Mouse (Mus musculus): ENCODE measurements around the gene Ddn.
"Not testable (repeated sequence)": the region's sequence is repeated elsewhere in the genome, so short reads cannot be mapped to it uniquely, and the experiment has no call there.

Gene Ddn

GRCm38 (mm10) chr15:98831684-98832035 lies 22.4 kb upstream of the Ddn start:
- no peak for DNase-seq (ENCODE audit: low spot score in 2 of 2)

DNA sequence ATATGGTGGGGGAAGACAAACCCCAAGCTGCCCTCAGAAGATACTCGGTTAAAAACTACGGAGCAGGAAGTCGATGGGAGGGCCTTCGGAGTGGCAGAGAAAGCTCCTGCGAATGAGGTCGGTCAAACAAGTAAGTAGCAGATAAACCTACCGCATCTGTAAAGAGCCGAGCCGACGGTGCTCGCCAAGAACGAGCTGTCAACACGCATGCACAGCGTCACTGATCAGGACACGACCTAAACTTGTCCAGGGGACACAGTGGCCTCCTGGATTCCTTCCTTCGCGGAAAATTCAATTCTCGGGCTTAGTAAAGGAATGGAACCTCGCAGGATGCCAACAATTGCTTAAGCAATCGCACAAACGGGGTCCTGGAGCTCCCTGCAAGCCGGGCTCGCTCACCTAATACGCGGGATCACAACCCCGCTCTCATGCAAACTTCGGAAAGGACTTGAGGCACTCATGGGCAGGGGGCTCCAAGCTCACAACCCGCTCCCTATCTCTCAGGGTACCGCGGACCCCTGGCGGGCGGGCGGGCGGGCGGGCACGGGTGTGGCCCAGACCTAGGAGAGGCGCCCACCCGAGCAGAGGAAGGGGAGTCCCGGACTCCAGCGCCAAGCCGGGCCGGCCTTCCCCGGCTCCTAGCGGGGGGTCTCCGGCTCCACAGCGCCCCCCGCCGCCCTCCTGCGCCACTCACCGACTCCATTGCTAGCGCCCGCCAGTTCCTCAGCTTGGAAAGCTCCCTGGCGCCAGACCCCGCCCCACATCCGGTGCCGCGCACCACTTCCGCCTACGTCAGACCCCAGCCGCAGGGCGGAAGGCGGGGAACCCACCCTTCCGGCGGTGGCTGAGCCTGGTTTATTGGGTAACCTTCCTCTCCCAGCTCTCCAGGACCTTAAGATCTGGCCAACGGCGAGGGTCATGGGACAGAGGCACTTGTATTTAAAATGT lies 21.7 kb upstream of the Ddn start, which contains the start of gene Prkag1:
Gene Prkag1 (minus strand): TSS at position 786 of the 948 bp plus-strand sequence.
- peak; percentile 93 to 95 for DNase-seq (ENCODE audit: low spot score in 2 of 2)

- no peak for DNase-seq (ENCODE audit: low spot score in 2 of 2)
Measured at GRCm38 (mm10) chr15:98827611-98828011, 18.3 kb upstream of the Ddn start.

DNA sequence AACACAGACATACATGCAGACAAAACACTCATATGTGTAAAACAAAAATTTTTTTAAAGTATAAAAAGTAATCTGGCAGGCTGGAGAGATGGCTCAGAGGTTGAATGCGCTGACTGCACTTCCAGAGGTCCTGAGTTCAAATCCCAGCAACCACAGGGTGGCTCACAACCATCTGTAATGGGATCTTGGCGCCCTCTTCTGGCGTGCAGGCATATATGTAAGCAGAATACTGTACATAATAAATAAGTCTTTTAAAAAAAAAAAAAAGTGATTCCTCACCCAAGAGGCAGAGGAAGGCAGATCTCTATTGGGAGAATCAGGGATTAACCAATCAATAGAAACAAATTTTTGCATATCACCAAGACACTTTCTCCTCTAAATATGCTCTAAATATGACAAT lies 14.1 kb upstream of the Ddn start:
- no peak for DNase-seq (ENCODE audit: low spot score in 2 of 2)

DNA sequence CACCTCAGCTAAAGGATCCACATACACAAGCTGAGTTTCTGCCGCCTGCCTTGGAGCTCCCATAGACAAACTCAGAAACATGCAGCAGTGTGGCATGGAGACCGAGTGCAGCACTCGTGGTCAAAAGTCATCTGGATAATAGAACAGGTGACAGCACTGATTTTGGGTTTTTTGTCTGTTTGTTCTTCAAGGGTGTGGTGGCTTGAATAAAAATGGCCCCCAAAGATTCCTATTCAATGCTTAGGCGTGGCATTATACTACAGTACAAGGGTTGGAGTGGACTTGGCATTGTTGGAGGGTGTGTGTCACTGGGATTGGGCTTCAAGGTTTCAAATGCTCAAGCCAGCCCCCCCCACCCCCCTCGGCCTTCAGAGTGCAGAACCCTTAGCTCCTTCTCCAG lies 12.9 kb upstream of the Ddn start:
- no peak for DNase-seq (ENCODE audit: low spot score in 2 of 2)

GRCm38 (mm10) chr15:98821403-98821802 lies 12.1 kb upstream of the Ddn start:
- DNase-seq (ENCODE audit: low spot score in 2 of 2), result peak in 1 of 2 experiments; percentile 37

- DNase-seq (ENCODE audit: low spot score in 2 of 2), result no peak
Measured at GRCm38 (mm10) chr15:98820937-98821336, 11.6 kb upstream of the Ddn start.

- DNase-seq (ENCODE audit: low spot score in 2 of 2), result no peak
Measured at GRCm38 (mm10) chr15:98818171-98818570, 8.9 kb upstream of the Ddn start.

GRCm38 (mm10) chr15:98812741-98813424 lies 3.6 kb upstream of the Ddn start:
- peak; percentile 83 to 88 for DNase-seq (ENCODE audit: low spot score in 2 of 2)

GRCm38 (mm10) chr15:98810212-98810611 lies 922 bp upstream of the Ddn start:
- not testable (repeated sequence) for DNase-seq (ENCODE audit: low spot score in 2 of 2)

- DNase-seq (ENCODE audit: low spot score in 2 of 2), result peak; percentile 89 to 91
Measured at GRCm38 (mm10) chr15:98808651-98809134, 597 bp downstream of the Ddn start.

DNA sequence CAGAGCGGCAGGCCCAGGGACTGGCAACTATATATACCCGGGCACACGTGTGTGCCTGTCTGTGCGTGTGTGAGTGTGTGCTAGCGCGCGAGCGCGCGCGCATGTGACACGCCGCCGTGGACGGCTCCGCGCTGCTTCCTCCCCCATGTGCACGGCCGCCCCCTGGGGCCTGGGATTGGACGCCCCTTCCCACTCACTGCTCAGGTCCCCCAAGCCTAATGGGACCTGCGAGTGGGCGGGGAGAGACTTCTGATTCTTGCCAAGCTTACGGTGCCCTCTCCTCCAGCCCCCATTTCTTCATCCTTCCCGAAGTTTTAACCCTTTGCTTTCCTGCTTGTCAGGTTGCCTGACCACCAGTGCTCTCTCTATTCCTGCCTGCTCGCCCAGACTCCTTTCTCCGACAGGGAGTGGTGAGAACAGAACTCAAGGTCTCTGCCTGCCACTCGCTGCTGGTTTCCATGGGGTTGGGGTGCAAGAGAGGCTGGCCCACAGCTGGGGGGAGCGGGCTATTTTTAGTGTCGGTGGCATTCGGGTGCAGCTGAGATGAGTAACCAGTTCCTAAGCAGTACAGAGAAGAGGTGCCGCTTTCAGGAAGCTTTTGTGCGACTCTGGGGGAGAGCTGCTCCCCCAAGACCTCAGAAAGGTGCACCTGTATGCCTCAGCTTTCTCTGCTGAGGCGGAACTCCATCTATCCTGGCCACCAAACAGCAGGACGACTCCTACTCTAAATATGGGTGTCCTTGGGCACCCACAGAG lies 1.2 kb downstream of the Ddn start:
- DNase-seq (ENCODE audit: low spot score in 2 of 2), result peak; percentile 84 to 88

- DNase-seq (ENCODE audit: low spot score in 2 of 2), result peak in 1 of 2 experiments; percentile 53
Measured at GRCm38 (mm10) chr15:98806809-98807770, 2.2 kb downstream of the Ddn start.

GRCm38 (mm10) chr15:98806071-98806808 lies 3.0 kb downstream of the Ddn start:
- DNase-seq (ENCODE audit: low spot score in 2 of 2), result no peak

DNA sequence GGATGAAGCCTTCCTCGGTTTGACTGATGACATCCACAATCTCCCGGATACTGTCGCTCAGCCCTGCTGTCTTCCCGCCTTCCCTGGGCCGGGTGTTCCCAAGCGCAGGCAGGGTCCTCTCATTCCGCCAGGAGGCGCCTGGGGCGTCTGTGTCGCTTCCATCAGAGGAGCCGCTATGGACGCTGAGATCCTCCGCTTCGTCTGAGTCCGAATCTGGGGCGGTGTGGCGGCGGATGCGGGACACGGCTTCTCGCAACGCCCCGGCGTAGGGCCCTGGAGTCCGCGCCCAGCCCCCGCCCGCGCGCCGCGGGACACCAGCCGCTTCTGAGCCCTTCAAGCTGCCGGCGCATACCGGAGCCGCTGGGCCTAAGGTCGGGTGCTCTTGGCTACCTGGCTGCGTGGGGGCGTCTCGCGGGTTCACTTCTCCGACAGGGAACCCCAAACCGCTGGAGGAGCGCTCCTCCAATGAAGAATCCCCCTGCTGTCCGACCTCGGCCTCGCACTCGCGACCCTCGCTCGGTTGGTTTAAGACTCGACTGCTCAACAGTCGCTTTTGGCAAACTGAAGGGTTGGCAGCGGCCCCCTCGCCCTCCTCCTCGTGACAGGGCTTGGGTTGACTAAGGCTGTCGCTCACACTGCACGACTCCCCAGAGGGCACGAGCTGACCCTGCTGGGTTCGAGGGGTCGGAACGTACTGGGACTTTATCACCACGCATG lies 3.8 kb downstream of the Ddn start:
- peak; percentile 80 to 84 for DNase-seq (ENCODE audit: low spot score in 2 of 2)

GRCm38 (mm10) chr15:98804054-98804453 lies 5.2 kb downstream of the Ddn start:
- DNase-seq (ENCODE audit: low spot score in 2 of 2), result peak; percentile 95 to 96

- no peak for DNase-seq (ENCODE audit: low spot score in 2 of 2)
Measured at GRCm38 (mm10) chr15:98802926-98803325, 6.4 kb downstream of the Ddn start.

DNA sequence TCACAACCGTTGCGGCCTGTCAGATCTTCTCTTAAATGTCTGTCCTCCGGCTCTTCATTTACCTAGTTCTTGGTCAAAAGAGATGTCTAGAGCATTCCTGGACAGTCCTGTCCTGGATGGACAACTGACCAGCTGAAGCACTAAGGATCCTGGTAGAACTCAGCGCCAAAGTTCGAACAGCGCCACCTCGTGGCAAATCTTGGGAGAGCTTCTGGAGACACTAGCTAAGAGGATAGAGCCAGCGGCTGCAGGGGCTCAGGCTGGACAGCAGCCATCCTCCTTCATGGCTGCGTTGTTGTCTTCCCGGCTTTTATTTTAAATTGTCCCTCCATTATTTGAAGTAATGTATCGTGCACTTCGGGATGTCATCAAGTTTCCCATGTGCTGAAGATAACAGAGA lies 9.9 kb downstream of the Ddn start:
- peak; percentile 86 to 87 for DNase-seq (ENCODE audit: low spot score in 2 of 2)

- no peak for DNase-seq (ENCODE audit: low spot score in 2 of 2)
Measured at GRCm38 (mm10) chr15:98798903-98799302, 10.4 kb downstream of the Ddn start.

Data from right cerebral cortex, adult 2 months (tissue).